Mouse (Mus musculus): ENCODE results near the gene Lrrc8d.

Gene Lrrc8d

DNA sequence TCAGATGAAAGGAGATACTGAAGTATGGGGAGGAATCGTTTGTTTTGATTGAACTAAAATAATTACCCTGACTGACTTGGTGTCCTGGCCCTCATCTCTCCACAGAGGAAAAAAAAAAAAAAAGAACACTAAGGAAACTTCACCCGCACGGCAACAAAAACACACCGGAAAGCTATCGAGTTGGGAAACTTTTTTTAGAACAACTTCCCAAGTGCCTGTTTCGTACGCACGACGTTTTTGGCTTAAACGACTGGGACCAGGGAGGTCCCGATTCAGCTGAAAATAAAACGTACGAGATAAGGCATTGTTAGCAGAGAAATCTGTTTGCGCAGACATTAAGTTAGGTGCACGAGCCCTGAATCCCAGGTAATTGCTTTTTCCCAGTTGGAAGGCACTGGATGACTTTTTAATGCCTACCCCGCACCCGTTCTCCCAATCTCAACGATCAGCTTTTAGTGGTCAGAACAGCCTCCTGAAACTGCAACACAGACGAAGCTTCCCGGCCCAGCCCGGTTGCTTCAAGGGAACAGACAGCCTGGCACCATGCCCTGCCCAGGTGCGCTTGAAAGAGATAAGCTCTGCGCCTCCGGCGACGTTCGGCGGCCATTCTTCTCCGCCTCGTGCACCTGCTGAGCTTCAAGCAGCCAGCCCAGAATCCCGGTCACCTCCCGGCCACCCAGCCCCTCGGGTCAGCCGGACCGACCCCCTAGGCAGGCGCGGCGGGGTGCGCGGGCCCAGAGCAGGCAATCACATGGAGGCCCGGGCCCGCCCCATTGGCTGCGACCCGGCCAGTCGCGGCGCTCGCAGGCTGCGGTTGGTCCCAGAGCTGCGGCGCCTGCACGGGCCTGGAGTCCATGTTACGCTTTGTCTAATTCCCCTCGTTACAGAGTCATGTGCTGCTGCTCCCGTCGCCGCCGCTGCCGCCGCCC, at the start of gene Lrrc8d:
Lrrc8d (plus strand) TSS at position 829 of the 929 bp plus-strand sequence.
- in situ Hi-C loops (cut with MboI; ENCODE audit: low pct_unique_long_range_greater_than_20kb in 1 of 2, low sequenced_read_pairs in 2 of 2, unreplicated experiment in 1 of 2) = no loop called here

DNA sequence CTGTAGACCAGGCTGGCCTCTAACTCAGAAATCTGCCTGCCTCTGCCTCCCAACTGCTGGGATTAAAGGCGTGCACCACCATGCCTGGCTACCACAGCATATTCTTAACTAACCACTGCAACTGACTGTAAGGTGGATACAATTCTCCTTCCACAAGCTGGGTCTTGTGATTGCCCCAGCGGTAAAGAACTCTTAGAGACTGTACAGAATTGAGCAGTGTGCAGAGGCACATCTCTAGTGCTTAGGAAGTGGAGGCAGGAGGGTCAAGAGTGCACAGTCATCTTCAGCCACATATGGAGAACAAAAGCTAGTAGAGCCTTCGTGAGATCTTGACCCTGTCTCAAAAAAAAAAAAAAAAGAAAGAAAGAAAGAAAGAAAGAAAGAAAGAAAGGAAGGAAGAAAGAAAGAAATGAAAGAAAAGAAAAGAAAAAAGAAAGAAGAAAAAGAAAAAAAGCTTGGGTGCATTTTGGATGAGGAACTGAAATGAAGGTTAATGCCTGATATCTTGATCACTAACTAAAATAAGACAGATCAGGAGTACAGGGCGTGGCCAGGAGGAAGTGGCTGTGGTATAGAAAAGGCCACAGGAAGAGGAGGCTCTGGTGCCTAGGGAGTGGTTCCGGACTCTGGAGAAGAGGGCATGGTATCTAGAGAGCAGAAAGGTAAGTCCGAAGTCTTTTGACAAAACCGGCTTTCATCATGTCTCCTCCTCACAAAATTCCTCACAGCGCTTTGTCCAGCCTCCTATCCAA, 48.9 kb upstream of the Lrrc8d start:
- in situ Hi-C loops (cut with MboI; ENCODE audit: low pct_unique_long_range_greater_than_20kb in 1 of 2, low sequenced_read_pairs in 2 of 2, unreplicated experiment in 1 of 2) = loop anchor here (5.0 to 10.0 kb wide), 2 partner anchors 154 to 246 kb away; no protein-coding TSS in a partner anchor

DNA sequence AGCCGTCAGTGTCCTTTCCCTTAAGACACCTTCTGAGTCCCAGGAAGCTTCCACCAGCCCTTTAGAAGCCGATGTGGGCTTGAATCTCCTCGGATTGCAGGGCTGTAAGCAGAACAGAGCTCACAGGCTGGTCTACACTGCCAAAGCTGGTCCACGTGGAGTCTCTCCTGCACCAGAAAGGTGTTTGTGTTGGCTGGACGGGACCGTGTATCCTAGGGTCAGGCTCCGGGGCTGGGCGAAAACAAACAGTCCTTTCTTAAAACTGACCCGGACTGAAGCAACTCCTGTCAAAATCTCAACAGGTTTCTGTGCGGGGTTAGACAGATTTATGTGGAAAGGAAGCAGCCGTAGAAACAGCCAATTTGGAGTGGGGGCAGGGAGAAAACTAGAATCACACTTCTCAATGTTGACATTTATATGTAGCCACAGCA, 48.2 kb upstream of the Lrrc8d start:
- in situ Hi-C loops (cut with MboI; ENCODE audit: low pct_unique_long_range_greater_than_20kb in 1 of 2, low sequenced_read_pairs in 2 of 2, unreplicated experiment in 1 of 2) = loop anchor here (5.0 to 10.0 kb wide), 2 partner anchors 154 to 247 kb away; no protein-coding TSS in a partner anchor

DNA sequence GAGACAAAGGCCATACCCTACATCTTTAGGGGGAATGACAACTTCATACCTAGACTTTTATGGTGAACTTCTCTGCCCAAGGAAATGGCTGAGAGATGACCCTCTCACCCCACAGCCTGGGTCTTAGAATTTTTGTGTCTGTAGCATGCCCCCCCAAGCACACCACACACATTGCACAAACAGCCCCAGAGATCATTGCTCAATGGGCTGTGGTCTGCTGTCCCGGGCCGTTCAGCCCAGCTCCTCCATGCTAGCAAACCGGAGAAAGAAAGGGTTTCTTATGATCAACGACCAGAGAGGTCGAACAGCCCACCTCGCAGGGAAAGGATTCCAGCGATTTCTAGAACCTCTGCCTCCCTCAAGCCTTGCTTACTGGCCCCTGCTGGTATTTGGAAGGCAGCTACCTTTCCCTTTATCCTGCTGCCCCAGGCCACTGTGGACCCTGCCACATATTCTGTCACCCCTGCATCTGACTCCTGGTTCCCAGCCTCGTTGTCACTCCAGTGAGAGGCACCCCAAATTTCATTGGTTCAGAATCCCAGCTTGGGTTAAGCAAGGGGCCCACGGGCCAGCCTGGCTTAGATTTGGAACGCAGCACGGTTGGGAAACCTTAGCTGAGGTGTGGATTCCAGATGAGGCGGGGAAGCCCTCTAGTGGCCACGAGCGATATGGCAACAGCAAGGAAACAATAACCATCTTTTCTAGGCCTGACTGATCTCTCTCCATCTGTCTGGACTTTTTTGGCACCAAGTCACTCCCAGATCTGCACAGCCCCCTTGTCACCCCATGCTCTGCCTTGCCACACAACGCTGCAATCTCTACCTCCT, 45.3 kb upstream of the Lrrc8d start:
- in situ Hi-C loops (cut with MboI; ENCODE audit: low pct_unique_long_range_greater_than_20kb in 1 of 2, low sequenced_read_pairs in 2 of 2, unreplicated experiment in 1 of 2) = loop anchor here (5.0 to 10.0 kb wide), 2 partner anchors 157 to 250 kb away; no protein-coding TSS in a partner anchor

DNA sequence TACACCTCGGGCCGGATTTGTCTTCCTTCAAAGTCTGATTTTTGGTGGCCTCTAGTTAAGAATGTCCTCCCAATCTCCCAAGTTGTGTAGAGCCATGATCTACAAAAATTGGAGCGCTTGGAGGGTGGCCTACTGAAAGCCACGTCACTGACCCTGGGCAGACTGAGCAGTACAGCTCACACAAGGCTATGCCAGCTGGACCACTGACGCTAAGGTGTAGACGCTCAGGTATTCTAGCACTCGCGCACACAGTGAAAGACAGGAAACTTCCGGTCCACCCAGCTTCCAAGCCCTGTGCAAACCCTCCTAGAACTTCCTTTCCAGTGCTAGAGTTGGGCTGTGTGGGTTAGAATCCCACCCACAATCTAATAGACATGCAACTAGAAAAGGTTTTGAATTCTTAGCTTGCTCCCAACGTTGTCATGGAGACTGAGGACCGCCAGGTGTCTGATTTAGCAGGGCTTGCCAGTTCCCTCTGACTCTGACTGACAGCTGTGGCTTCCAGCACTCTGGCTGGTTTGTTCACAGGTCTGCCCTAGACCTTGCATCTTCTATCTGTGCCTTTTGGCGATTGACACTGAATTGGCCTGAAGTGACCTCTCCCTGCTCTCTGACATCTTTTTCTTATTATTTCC, 44.6 kb upstream of the Lrrc8d start:
- in situ Hi-C loops (cut with MboI; ENCODE audit: low pct_unique_long_range_greater_than_20kb in 1 of 2, low sequenced_read_pairs in 2 of 2, unreplicated experiment in 1 of 2) = loop anchor here in 1 of 2 experiments (10.0 kb wide), 1 partner anchor 250 kb away; no protein-coding TSS in a partner anchor

DNA sequence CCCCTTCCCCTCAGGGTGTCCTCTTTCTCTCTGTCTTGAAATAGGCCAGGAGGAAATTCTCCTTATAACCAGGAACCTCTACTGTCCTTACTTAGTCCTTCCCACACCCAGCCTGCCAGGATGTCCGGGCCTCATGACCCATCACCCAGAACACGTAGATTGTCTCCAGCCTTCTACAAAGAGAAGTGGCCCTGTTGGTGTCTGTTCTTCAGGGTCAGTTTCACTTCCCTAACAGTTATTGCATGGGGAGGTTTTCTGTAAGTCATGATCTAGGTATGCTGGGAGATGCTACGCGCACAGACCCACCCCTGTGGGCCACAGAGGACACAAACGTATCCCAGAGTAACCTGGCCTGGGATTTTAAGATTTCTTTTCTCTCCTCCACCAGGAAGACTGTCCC, 37.9 kb upstream of the Lrrc8d start:
- in situ Hi-C loops (cut with MboI; ENCODE audit: low pct_unique_long_range_greater_than_20kb in 1 of 2, low sequenced_read_pairs in 2 of 2, unreplicated experiment in 1 of 2) = no loop called here

DNA sequence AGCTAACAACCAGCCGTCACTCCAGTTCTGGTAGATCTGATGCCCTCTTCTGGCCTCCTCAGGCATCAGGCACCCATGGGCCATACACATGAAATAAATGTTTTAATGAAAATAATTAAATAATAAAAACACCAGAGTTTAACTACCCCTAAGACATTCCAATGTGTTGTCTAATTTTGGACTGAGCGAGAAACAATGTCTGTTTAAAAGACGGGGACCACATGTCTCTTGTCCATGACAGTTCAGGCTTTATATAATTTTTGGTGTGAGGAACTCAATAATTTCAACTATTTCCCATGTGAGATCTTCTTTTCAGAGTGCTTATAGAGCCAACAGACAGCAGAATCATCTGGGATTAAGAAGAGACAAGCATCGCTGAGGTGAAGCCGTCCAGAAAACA, 32.8 kb upstream of the Lrrc8d start:
- in situ Hi-C loops (cut with MboI; ENCODE audit: low pct_unique_long_range_greater_than_20kb in 1 of 2, low sequenced_read_pairs in 2 of 2, unreplicated experiment in 1 of 2) = no loop called here

DNA sequence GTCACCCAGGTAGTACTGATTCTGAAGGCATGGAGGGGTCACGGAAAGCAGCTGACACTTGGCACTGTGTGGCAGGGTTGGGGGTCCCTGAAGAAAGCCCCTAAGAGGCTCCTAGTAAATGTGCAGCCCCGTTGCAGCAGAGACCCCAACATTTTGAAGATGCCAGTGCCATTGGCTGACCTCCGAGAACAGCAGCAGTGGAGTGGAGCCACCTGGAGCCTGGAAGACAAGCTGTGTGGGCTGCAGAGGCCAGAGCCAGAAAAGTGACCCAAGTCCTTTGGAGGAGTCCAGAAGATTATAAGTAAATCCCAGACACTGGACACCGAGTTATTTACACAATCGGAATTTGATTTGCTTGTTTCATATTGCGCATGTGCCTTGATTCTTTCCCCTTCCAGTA, 32.4 kb upstream of the Lrrc8d start:
- in situ Hi-C loops (cut with MboI; ENCODE audit: low pct_unique_long_range_greater_than_20kb in 1 of 2, low sequenced_read_pairs in 2 of 2, unreplicated experiment in 1 of 2) = no loop called here

DNA sequence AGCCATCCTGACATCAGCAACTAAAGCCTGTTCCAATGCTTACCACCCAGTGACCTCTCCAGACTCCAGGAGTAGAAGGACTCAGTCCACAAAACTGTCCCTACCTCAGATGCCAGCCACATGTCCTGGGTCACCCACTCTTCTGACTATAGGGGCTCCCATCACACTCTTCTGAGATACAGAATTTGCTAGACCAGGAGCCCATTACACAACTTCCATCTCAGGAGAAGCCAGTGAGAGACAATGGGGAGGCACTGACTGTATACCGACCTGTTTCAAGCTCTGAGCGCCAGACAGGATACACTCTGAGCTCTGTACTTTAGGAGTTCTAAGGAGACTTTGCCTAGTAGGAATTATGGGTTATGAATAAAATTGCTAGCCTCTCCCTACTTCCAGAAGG, 30.7 kb upstream of the Lrrc8d start:
- in situ Hi-C loops (cut with MboI; ENCODE audit: low pct_unique_long_range_greater_than_20kb in 1 of 2, low sequenced_read_pairs in 2 of 2, unreplicated experiment in 1 of 2) = no loop called here

DNA sequence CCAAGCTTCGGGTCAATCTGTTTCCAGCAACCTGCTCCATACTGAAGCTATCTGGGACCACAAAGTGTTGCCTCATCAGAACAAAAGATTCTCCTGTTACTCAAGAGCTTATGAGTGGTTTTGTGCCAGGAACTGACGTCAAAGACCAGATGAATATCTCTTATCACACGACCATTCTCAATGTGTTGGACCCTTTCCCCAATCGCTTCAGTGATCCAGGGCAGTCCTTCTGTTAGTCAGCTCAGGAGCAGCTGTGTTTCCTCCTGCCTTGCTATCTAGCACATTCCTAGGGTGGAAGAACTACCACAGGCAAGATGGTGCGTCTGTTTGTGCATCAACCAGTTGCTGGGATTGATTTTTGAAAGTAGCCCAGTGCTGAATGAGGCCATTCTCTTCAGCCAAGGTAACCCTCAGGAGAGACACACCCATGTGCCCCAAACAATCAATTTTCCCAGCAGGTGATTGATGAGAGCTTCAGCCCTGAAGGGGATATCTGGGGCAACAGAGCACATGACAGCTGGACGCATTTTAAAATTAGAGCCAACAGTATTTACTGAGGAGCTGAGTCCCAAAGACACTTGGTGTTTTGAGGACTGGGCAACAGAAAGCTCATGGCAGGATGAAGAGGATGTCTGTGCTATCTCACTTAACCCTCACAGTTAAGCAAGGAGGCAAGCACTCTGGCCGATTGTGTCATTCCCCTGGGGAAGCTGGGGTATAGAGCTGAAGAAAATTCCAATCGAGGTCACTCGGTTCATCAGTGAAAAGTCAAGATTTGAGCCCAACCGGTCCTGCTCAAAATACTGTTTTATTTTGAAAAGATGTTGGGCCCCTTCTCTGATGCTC, 30.0 kb upstream of the Lrrc8d start:
- in situ Hi-C loops (cut with MboI; ENCODE audit: low pct_unique_long_range_greater_than_20kb in 1 of 2, low sequenced_read_pairs in 2 of 2, unreplicated experiment in 1 of 2) = no loop called here

DNA sequence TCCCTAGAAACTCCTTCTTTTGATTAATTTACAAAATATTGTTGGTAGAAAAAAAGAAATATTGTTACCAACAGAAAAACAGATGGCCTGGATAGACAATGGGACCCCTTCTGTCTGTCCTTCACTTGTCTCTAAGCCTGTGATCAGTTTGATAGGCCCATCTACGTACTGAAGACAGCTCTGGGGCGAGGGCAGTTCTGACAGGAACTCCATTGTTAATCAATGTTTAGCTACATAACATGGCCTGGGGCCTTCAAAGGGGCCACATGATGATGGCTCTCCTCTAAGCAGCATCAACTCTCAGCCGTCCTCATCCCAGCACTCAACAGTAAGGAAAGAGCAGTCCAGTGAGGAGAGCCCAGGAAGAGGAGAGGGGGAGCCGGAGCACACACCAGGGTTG, 27.4 kb upstream of the Lrrc8d start:
- in situ Hi-C loops (cut with MboI; ENCODE audit: low pct_unique_long_range_greater_than_20kb in 1 of 2, low sequenced_read_pairs in 2 of 2, unreplicated experiment in 1 of 2) = no loop called here

DNA sequence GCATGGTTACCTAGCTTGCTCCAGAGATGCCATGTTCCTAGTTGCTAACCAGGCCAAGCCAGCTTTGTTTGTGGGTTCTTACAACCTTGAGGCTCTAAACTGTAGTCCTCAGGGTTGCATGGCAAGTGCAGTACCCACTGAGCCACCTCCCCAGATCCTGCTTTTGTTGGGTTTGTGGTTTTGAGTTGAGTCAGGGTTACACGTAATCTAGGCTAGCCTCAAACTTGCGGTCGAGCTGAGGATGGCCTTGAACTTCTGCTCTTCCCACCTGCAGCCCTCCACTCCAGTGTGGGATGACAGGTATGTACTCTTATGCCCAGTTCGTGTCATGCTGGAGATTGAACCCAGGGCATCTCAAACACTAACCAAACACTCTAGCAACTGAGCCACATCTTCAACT, 24.3 kb upstream of the Lrrc8d start:
- in situ Hi-C loops (cut with MboI; ENCODE audit: low pct_unique_long_range_greater_than_20kb in 1 of 2, low sequenced_read_pairs in 2 of 2, unreplicated experiment in 1 of 2) = no loop called here

DNA sequence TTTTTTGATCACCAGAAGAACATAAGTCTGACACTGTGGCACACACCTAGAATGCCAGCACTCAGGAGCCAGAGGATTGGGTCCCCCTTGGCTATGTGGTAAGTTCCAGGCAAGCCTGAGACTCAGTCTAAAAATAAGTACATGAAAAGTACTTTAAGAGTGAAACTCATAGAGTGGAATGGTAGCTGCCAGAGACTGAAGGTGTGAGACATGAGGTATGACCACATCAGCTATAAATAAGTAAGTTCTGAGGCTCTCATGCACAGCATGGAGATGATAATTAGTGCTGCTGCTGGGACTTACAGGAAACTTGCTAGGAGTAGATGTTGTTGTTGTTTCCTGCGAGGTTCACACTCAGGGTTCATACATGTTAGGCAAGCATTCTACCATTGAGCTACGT, 22.7 kb upstream of the Lrrc8d start:
- in situ Hi-C loops (cut with MboI; ENCODE audit: low pct_unique_long_range_greater_than_20kb in 1 of 2, low sequenced_read_pairs in 2 of 2, unreplicated experiment in 1 of 2) = no loop called here

DNA sequence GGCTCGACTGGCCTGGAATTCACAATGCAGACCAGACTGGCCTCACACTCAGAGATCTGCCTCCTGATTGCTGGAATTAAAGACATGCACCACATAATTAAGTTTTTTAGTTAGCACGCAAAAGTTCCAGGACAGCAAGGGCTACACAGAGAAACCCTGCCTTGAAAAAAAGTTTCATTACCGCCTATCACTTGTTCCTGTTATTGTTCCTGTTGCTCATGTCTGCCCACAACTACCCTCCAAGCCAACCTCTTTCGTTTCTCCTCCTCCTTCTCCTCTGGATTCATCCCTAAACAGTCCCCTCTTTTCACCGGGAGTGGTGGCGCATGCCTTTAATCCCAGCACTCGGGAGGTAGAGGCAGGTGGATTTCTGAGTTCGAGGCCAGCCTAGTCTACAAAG, 21.5 kb upstream of the Lrrc8d start:
- in situ Hi-C loops (cut with MboI; ENCODE audit: low pct_unique_long_range_greater_than_20kb in 1 of 2, low sequenced_read_pairs in 2 of 2, unreplicated experiment in 1 of 2) = no loop called here

DNA sequence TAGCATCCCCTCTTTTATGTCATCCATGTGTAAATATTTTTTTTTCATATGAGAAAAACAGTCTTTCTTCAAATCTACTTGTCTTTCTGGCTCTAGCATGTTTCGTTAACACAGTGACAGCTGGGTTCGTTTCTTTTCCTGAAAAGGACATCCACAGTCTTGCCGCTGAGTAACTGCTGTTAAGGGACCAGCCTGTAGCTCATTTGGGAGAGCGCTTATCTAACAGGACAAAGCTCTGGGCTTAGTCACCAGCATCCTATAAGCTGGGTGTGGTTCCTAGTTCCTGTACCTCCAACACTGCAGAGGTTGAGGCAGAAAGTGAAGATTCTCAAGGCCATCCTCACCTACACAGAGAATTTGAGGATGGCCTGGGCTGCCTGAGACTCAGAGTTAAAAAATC, 20.5 kb upstream of the Lrrc8d start:
- in situ Hi-C loops (cut with MboI; ENCODE audit: low pct_unique_long_range_greater_than_20kb in 1 of 2, low sequenced_read_pairs in 2 of 2, unreplicated experiment in 1 of 2) = no loop called here

DNA sequence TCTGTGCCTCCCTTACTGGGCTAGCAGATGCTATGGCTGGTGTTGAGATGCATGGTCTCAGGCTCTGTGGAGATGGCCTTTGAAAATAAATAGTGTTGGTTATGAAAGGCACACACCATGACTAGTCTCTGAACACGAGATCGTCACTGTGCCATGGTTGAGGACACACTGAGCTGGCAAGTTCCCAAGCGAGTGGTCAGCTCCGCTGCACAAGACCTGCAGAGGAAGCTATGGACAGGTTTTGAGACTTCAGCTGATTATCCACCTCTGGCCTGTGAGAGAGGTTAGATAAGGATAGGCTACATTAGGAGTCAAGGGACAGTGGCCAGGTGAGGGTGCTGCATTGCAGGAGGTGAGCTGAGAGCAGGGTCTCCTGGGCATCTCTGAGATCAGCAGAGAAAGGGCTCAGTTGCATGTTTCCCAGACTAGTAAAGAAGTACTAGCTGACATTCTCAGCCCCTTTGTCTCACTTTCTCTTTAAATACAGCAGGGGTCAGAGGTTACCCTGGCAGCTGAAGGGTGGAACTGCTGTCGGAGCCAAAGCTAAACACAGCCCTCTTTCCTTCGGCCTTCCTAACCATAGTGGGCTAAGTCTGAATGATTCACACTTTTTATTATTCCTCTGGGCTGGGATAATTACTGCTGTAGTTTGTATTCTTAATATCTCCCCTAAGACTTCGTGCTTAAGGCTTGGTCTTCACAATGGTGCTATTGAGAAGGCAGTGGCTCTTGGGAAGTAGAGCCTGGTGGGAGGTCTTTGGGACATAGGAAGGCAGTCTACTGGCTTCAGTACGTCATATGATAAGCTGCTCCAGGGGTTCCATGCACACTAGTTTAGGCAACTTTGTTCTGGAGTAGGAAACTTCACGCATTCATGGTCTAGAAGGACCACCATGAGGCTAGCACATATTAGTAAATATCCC, 19.6 kb upstream of the Lrrc8d start:
- in situ Hi-C loops (cut with MboI; ENCODE audit: low pct_unique_long_range_greater_than_20kb in 1 of 2, low sequenced_read_pairs in 2 of 2, unreplicated experiment in 1 of 2) = no loop called here
